ENCODE assay signal across 8 mouse cellular contexts in the genomic region with DNA sequence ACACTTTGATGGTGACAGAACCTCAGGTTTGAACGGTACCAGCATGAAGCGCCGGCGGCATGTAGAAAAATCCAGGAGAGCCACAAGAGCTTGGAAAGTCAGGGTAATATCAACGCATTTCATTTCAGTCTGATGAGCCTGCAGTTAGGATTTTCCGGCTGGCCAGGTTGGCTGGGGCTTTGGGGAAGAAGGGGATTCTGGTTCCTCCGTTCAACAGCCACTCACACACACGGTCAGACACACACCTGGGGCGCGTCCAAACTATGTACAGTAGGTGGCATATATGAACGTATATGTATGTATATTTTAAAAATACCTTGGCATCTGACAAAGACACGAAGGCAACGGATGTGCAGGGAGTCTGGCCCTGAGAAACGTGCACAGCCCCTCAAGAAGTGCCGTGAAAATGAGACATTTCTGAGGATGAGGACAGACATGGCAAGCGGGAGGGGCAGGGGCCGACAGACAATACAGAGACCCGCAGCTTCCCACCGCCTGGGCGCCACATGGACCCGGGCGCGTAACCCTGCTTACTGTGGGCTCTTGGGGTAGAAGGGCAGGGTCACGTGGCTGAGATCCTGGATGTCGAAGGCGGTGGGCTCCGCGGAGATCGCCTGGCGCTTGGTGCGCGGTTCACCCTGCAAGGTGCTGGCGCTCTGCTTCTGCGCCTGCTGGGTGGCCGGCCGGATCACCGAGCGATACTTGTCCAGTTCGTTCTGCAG.
DNase-seq lines count a peak whose midpoint lies in the region; ATAC-seq lines count a peak whose summit lies in the region.

No protein-coding gene starts in this region.

- H3K36me3 ChIP-seq in stomach, embryonic 16.5 days (ENCODE audit: control insufficient read depth, insufficient read depth, low read length) = no peaks in the 10 kb centered on the region

- peak overlapping the region; percentile 82 for H3K9ac ChIP-seq in stomach, embryonic 16.5 days (ENCODE audit: low read length)

- peak overlapping the region; percentile 23 for H3K27ac ChIP-seq in brown adipose tissue, adult 24 weeks (replicated peaks; ENCODE audit: low read depth, low read length)
- peak overlapping the region; percentile 85 for H3K27ac ChIP-seq in stomach, embryonic 16.5 days (ENCODE audit: low read length)

- peaks cover 7% of the 10 kb centered on the region for H3K27me3 ChIP-seq in stomach, embryonic 16.5 days (ENCODE audit: control insufficient read depth, insufficient read depth, low read length)

- 6% methylated on average over 39 of the region's 39 CpGs for WGBS in stomach, embryonic 16.5 days

- peak; percentile 33 for ATAC-seq in megakaryocyte progenitor cell, adult 5-6 weeks (replicated peaks; ENCODE audit: poor library complexity)
- peak; percentile 66 for ATAC-seq in stomach, embryonic 16.5 days (ENCODE audit: insufficient read depth, low FRiP score)
- ATAC-seq in erythroid progenitor cell, adult 5-6 weeks (replicated peaks; ENCODE audit: low FRiP score, poor library complexity, severe bottlenecking) = no peak

- peak overlapping the region; percentile 50 for H3K4me3 ChIP-seq in brown adipose tissue, adult 24 weeks (ENCODE audit: insufficient read depth, low read depth, low read length)
- H3K4me3 ChIP-seq in stomach, embryonic 16.5 days (replicated peaks; ENCODE audit: low read length) = peak overlapping the region; percentile 68

- peak overlapping the region; percentile 94 for H3K4me2 ChIP-seq in stomach, embryonic 16.5 days (ENCODE audit: low read depth, low read length)

- no peaks in the 10 kb centered on the region for H3K9me3 ChIP-seq in stomach, embryonic 16.5 days (replicated peaks; ENCODE audit: control insufficient read depth, low read length)

- H3K4me1 ChIP-seq in brown adipose tissue, adult 24 weeks (ENCODE audit: control insufficient read depth, insufficient read depth, insufficient read length, low read length) = no peaks in the 10 kb centered on the region
- peaks cover 6% of the 10 kb centered on the region for H3K4me1 ChIP-seq in stomach, embryonic 16.5 days (ENCODE audit: control insufficient read depth, insufficient read depth, low read length)

- peak; percentile 4 for DNase-seq in kidney, adult 18-20 months
- no peak for DNase-seq in kidney, adult 9 months
- peak; percentile 49 for DNase-seq in forelimb bud, embryonic 11.5 days (ENCODE audit: low read depth, low spot score)
- peak; percentile 18 for DNase-seq in kidney, postnatal 14 days
